Mouse (Mus musculus) forebrain, postnatal 0 days (tissue): ENCODE measurements around the gene Sytl3. TPM values are rescaled to one million over a fixed set of nuclear protein-coding genes. Genes with fewer than 3 reads are reported as not detected.
A peak's percentile ranks its signal among the peaks of the same experiment; 100 is the strongest.

ENCODE experiments used
- ATAC-seq: fragments of 200-750 bp; cut with Nextera tagmentation; 2 replicates; pipeline ENCODE4 v1.8.0; 2017; ENCODE audit warnings: mild to moderate bottlenecking, moderate library complexity
- DNase-seq: peaks from one replicate; pipeline ENCODE4 v3.0.0-alpha.2; 2015
- H3K27ac ChIP-seq: fragments of 300-500 bp; sonication (generic); 2 replicates; pipeline ENCODE4 v1.5.1; 2014; ENCODE audit warnings: low read depth, mild to moderate bottlenecking, antibody characterized with exemption, low read length, moderate library complexity, mixed read lengths
- H3K27me3 ChIP-seq: fragments of 300-500 bp; sonication (generic); 2 replicates; pipeline ENCODE4 v1.6.1; 2014; ENCODE audit warnings: mild to moderate bottlenecking, low read length, mixed read lengths; ENCODE audit not compliant: insufficient read depth
- H3K36me3 ChIP-seq: fragments of 300-500 bp; sonication (generic); 2 replicates; pipeline ENCODE4 v1.6.1; 2014; ENCODE audit warnings: mild to moderate bottlenecking, moderate library complexity; ENCODE audit not compliant: insufficient read depth
- H3K4me1 ChIP-seq: fragments of 300-500 bp; sonication (generic); 2 replicates; pipeline ENCODE4 v1.6.1; 2014; ENCODE audit warnings: antibody characterized with exemption; ENCODE audit not compliant: insufficient read depth
- H3K4me2 ChIP-seq: fragments of 300-500 bp; sonication (generic); 2 replicates; pipeline ENCODE4 v1.6.1; 2014; ENCODE audit warnings: low read depth, mild to moderate bottlenecking, moderate library complexity
- H3K4me3 ChIP-seq: fragments of 300-500 bp; sonication (generic); 2 replicates; pipeline ENCODE4 v1.5.1; 2014; ENCODE audit warnings: low read depth, low read length, mixed read lengths
- H3K9ac ChIP-seq: fragments of 300-500 bp; sonication (generic); 2 replicates; pipeline ENCODE4 v1.6.1; 2014; ENCODE audit warnings: mild to moderate bottlenecking
- H3K9me3 ChIP-seq: fragments of 300-500 bp; sonication (generic); 2 replicates; pipeline ENCODE4 v1.6.1; 2016; ENCODE audit warnings: low read length
- CTCF ChIP-seq: sonication (generic); IDR thresholded peaks from 2 replicates; pipeline ENCODE4 v1.5.1; 2016; ENCODE audit warnings: antibody characterized with exemption, control low read depth, low read depth
- WGBS: fragments of 180-500 bp; shearing (Covaris S2); extraction: QIAGEN DNeasy Blood & Tissue Kit; methylation state at CpG from one replicate; pipeline ENCODE4 v1.1.7; 2014; 5-methylcytosine and 5-hydroxymethylcytosine counted together
- polyA plus RNA-seq: library from polyadenylated mRNA; unstranded; fragments of >200 nt; fragmentation: Nextera tagmentation; extraction: Ambion mirVana; gene quantifications from 2 replicates; pipeline ENCODE4 v1.2.1, GENCODE M21; 2015
- total RNA-seq: library from RNA; depleted of rRNA; stranded (reverse); fragments of >200 nt; gene quantifications from 2 replicates; pipeline ENCODE4 v1.2.3, GENCODE M21; 2014

Gene Sytl3
- total and polyA plus RNA-seq, 2 experiments from 2014 or later: 0.47 to 0.81 TPM

DNA sequence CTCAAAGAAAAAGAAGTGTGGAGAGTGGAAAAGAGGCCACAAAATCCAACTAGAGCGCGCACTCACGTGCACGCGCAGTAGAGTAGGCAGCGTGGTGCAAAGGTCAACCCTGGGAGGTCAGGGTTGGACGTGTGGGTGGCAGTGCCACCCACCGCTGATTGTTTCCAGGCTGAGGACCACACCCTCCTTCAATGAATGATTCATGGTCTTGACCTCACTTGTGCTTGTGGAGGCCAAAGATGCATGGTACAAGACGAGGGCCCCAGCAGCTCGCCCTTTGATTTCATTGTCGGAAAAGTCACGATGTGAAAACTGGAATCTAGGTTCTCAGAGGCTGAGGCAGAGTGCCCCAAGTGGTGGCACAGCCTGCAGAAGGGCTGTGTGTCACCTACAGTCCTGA is 72.7 kb downstream of the Sytl3 start:
- no peaks in the 10 kb centered on the region for H3K9me3 ChIP-seq
- no peak overlapping the region for H3K9ac ChIP-seq
- WGBS: 93% methylated on average over 12 of the region's 12 CpGs
- ATAC-seq (no peak), DNase-seq (no peak)
- no peaks in the 10 kb centered on the region for H3K36me3 ChIP-seq
- no peaks in the 10 kb centered on the region for H3K27me3 ChIP-seq
- H3K27ac ChIP-seq: no peak overlapping the region
- H3K4me1 ChIP-seq: 0 out of 2 replicates have a peak, but pooled peaks cover under 1% of the 10 kb centered on the region
- TF ChIP-seq CTCF: no peak
- no peak overlapping the region for H3K4me3 ChIP-seq
- H3K4me2 ChIP-seq: no peak overlapping the region

DNA sequence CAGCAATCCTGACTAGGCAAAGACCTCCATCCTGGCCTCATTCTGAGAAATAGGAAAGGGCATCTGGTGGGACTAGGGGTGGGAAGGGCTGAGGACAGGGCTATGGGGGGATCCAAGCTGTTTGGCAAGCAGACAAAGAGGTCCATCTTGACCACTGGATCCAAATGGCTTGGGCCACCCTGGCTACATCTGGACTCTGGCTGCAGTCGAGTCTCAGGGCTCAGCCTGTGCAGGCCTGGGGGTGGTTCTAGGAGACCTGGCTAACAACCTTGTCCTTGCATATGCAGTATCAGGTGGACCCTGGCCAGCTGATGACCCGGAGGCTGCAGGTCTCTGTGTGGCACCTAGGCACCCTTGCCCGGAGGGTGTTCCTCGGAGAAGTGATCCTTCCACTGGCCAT is 73.8 kb downstream of the Sytl3 start:
- 94% methylated on average over 4 of the region's 4 CpGs for WGBS
- Histone ChIP-seq H3K36me3 (no peaks in the 10 kb centered on the region), H3K4me3 (no peak overlapping the region), H3K27me3 (no peaks in the 10 kb centered on the region), H3K4me1 (0 out of 2 replicates have a peak, but pooled peaks cover 4% of the 10 kb centered on the region), H3K4me2 (no peak overlapping the region), H3K27ac (no peak overlapping the region), H3K9ac (no peak overlapping the region), H3K9me3 (no peaks in the 10 kb centered on the region)
- DNase-seq (no peak), ATAC-seq (no peak)
- no peak for TF ChIP-seq CTCF

DNA sequence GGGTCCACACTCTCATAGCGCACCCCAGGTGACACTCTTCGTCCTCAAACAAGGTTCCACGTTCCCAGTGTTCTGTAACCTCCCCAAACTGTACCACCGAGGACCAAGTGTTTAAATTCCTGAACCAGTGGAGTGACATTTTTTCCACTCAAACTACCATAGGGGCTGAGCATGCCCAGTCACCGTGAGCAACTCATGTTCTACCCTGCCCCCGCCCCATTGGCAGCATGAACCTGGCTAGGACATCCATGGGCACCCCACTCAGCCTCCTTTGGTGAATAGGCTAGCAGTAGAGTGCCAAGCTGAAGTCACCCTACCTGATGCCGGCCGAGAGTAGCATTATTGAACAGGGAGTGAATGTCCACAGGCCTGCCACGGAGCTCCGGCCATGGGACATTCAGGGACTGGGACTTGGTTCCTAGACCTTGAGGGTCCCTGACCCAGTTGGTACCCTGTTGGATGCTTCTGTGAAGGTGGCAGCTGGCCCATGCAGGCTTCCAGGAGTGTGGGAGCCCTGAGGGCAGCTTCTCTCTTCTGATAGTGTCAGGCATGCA is 74.5 kb downstream of the Sytl3 start:
- Histone ChIP-seq H3K36me3 (no peaks in the 10 kb centered on the region), H3K27ac (no peak overlapping the region), H3K27me3 (no peaks in the 10 kb centered on the region), H3K9ac (no peak overlapping the region), H3K4me2 (no peak overlapping the region), H3K9me3 (no peaks in the 10 kb centered on the region), H3K4me1 (0 out of 2 replicates have a peak, but pooled peaks cover 4% of the 10 kb centered on the region), H3K4me3 (no peak overlapping the region)
- TF ChIP-seq CTCF: no peak
- DNase-seq (no peak), ATAC-seq (no peak)
- WGBS: 93% methylated on average over 10 of the region's 10 CpGs

DNA sequence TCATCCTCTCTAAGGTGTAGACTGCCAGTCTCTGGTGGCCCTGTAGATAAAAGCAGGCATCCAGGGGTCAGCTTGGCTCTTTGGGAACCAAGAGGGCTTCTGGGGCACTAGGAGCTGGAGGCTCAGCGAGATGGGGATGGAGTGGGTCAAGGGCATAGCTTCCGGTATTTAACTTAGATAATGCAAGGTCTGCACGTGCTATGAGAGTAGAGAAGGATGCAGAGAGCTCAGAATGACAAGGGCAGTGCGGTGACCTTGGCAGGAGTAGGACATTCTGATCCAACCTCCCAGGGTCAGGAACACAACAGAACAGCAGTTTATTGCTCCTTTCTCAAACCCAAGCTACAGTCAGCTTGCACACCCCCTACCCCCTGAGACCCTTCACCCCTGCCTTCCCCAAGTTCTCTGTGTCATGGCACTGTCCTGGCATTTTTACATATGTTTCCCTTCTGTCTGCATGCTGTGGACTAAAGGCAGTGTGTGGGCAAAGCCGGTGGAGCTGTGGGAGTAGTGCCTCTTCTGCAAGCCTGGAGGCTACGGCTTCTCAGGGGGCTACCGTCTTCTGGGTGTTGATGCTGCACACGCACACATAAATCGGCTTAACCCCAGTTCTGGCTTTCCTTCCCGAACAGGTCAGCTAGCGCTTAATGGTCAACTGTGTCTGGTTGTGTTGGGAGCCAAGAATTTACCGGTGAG is 76.0 kb downstream of the Sytl3 start:
- H3K36me3 ChIP-seq: no peaks in the 10 kb centered on the region
- no peak for ATAC-seq
- H3K4me1 ChIP-seq: 0 out of 2 replicates have a peak, but pooled peaks cover 4% of the 10 kb centered on the region
- no peak for DNase-seq
- H3K4me3 ChIP-seq: no peak overlapping the region
- H3K4me2 ChIP-seq: no peak overlapping the region
- H3K27ac ChIP-seq: no peak overlapping the region
- 94% methylated on average over 12 of the region's 12 CpGs for WGBS
- H3K27me3 ChIP-seq: no peaks in the 10 kb centered on the region
- H3K9ac ChIP-seq: no peak overlapping the region
- no peak for TF ChIP-seq CTCF
- H3K9me3 ChIP-seq: no peaks in the 10 kb centered on the region

DNA sequence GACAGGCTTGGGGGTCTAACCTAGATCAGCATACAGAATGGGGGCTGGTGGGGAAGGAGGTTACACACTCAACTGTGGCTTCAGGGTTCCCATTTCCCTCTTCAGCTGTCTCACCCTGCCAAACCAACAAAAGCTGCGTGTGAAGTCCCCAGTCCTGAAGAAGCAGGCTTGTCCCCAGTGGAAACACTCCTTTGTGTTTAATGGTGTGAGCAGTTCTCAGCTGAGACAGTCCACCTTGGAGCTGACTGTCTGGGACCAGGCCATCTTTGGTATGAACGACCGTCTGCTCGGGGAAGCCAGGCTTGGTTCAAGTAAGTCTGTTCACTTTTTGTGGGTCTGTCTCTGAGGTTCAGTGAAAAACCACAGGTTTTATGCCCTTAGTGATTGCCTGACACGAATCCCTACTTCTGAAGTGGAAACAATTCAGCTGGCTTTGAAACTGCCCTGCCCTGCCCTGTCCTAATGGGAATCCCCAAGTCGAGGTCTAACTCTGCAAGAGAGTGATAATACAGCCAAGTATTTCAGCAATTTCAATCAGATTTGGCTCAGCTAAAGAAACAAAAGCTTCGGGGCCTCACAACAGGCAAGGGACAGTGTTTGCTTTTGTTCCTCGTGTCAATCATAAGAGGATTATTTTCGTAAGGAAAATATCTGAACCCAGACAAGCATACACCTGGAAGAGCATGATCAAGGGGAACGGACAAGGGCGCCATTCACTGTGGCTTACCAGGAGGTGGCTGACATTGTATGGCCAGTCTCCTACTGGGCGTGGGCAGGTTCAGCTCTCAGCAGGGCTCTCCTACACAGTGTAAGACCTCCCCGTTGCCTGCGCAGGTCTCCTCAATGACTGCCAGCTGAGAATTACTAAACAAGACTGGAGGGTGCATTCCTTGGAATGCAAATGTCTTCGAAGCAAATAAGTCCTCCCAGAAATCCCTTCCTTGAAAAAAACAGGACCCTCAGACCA is 77.7 kb downstream of the Sytl3 start:
- Histone ChIP-seq H3K36me3 (no peaks in the 10 kb centered on the region), H3K4me3 (no peak overlapping the region), H3K4me2 (no peak overlapping the region), H3K9me3 (no peaks in the 10 kb centered on the region), H3K27ac (no peak overlapping the region), H3K4me1 (0 out of 2 replicates have a peak, but pooled peaks cover 4% of the 10 kb centered on the region), H3K27me3 (no peaks in the 10 kb centered on the region), H3K9ac (no peak overlapping the region)
- ATAC-seq (0 out of 2 replicates have a peak, but pooled peaks have one; percentile 23), DNase-seq (no peak)
- WGBS: 19% methylated on average over 15 of the region's 15 CpGs
- TF ChIP-seq CTCF: no peak

DNA sequence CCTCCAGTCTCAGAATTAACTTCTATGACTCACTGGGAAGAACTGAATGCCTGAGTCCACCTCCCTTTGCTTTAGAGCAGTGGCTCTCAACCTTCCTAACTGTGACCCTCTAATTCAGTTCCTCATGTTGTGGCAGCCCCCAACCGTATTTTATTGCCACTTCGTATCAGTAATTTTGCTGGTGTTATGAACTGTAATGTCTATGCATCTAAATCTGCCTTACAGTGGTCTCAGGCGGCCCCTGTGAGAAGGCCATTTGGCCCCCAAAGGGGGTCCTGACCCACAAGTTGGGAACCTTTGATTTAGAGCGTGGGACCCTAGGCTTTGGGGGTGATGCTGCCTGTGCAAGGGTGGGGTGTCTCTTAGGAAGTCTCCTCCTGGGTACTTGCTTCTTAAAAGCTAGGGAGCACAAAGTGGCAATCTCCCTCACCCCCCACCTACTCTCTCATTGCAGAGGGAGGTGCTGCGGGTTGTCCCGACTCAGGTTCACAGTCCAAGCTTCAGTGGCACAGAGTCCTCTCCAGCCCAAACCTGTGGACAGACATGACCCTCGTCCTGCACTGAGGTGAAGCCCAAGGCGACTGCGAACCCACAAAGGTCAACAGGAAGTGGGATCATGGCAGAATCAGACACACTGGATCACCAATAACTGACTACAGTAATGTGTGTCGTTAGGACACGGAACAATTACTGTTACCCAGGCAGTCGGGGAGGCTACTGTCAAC is 78.5 kb downstream of the Sytl3 start:
- H3K27me3 ChIP-seq: no peaks in the 10 kb centered on the region
- ATAC-seq (no peak), DNase-seq (no peak)
- no peaks in the 10 kb centered on the region for H3K36me3 ChIP-seq
- H3K4me1 ChIP-seq: 0 out of 2 replicates have a peak, but pooled peaks cover 9% of the 10 kb centered on the region
- TF ChIP-seq CTCF: no peak
- no peak overlapping the region for H3K27ac ChIP-seq
- H3K9ac ChIP-seq: no peak overlapping the region
- WGBS: 70% methylated on average over 12 of the region's 12 CpGs
- no peaks in the 10 kb centered on the region for H3K9me3 ChIP-seq
- H3K4me2 ChIP-seq: no peak overlapping the region
- H3K4me3 ChIP-seq: no peak overlapping the region
